Mouse (Mus musculus) hindbrain, embryonic 14.5 days (tissue): ENCODE results near the gene Ttn. TPM values are rescaled to one million over a fixed set of nuclear protein-coding genes. Genes with fewer than 3 reads are reported as not detected.

ENCODE experiments used
- ATAC-seq: fragments of 200-750 bp; cut with Nextera tagmentation; 2 replicates; pipeline ENCODE4 v1.8.0; 2017; ENCODE audit warnings: moderate number of reproducible peaks, mild to moderate bottlenecking, moderate TSS enrichment, moderate library complexity; ENCODE audit not compliant: low FRiP score
- DNase-seq: peaks from one replicate; pipeline ENCODE4 v3.0.0-alpha.2; 2015; ENCODE audit warnings: low spot score
- H3K27ac ChIP-seq: fragments of 300-500 bp; sonication (generic); 2 replicates; pipeline ENCODE4 v1.5.1; 2014; ENCODE audit warnings: mild to moderate bottlenecking, moderate library complexity
- H3K27me3 ChIP-seq: fragments of 300-500 bp; sonication (generic); 2 replicates; pipeline ENCODE4 v1.6.1; 2014; ENCODE audit warnings: mild to moderate bottlenecking, low read length, mixed read lengths; ENCODE audit not compliant: control insufficient read depth, insufficient read depth
- H3K36me3 ChIP-seq: fragments of 300-500 bp; sonication (generic); replicated peaks from 2 replicates; pipeline ENCODE4 v1.6.1; 2014; ENCODE audit not compliant: control insufficient read depth, insufficient read depth
- H3K4me1 ChIP-seq: fragments of 300-500 bp; sonication (generic); replicated peaks from 2 replicates; pipeline ENCODE4 v1.6.1; 2014; ENCODE audit warnings: antibody characterized with exemption, low read length, mixed read lengths; ENCODE audit not compliant: control insufficient read depth, insufficient read depth
- H3K4me2 ChIP-seq: fragments of 300-500 bp; sonication (generic); replicated peaks from 2 replicates; pipeline ENCODE4 v1.6.1; 2014; ENCODE audit warnings: mild to moderate bottlenecking, moderate library complexity
- H3K4me3 ChIP-seq: fragments of 300-500 bp; sonication (generic); replicated peaks from 2 replicates; pipeline ENCODE4 v1.5.1; 2014; ENCODE audit warnings: mild to moderate bottlenecking, low read length
- H3K9ac ChIP-seq: fragments of 300-500 bp; sonication (generic); 2 replicates; pipeline ENCODE4 v1.6.1; 2014
- H3K9me3 ChIP-seq: fragments of 300-500 bp; sonication (generic); 2 replicates; pipeline ENCODE4 v1.6.1; 2016; ENCODE audit warnings: low read length; ENCODE audit not compliant: control insufficient read depth
- WGBS: fragments of 180-500 bp; shearing (Covaris S2); extraction: QIAGEN DNeasy Blood & Tissue Kit; methylation state at CpG from one replicate; pipeline ENCODE4 v1.1.7; 2014; 5-methylcytosine and 5-hydroxymethylcytosine counted together
- polyA plus RNA-seq: library from polyadenylated mRNA; unstranded; fragments of >200 nt; fragmentation: Nextera tagmentation; extraction: Ambion mirVana; gene quantifications from 2 replicates; pipeline ENCODE4 v1.2.1, GENCODE M21; 2014

Gene Ttn
- polyA plus RNA-seq, 1 experiment from 2014 or later, result 0.37 TPM

- DNase-seq (no peak), ATAC-seq (no peak)
- H3K4me3 ChIP-seq, result no peak overlapping the region
- no peaks in the 10 kb centered on the region for H3K9me3 ChIP-seq
- WGBS, result 91% methylated on average over 4 of the region's 4 CpGs
- H3K4me1 ChIP-seq, result no peaks in the 10 kb centered on the region
- H3K9ac ChIP-seq, result no peak overlapping the region
- no peaks in the 10 kb centered on the region for H3K27me3 ChIP-seq
- no peaks in the 10 kb centered on the region for H3K36me3 ChIP-seq
- H3K27ac ChIP-seq, result no peak overlapping the region
- no peak overlapping the region for H3K4me2 ChIP-seq
Observed at GRCm38 (mm10) chr2:76895327-76895726, 87.0 kb downstream of the Ttn start.

GRCm38 (mm10) chr2:76888721-76889120 lies 93.6 kb downstream of the Ttn start:
- ATAC-seq (no peak), DNase-seq (no peak)
- no peak overlapping the region for H3K27ac ChIP-seq
- no peak overlapping the region for H3K4me3 ChIP-seq
- WGBS, result 89% methylated on average over 7 of the region's 7 CpGs
- H3K9me3 ChIP-seq, result no peaks in the 10 kb centered on the region
- H3K27me3 ChIP-seq, result no peaks in the 10 kb centered on the region
- no peaks in the 10 kb centered on the region for H3K4me1 ChIP-seq
- H3K9ac ChIP-seq, result no peak overlapping the region
- no peak overlapping the region for H3K4me2 ChIP-seq
- no peaks in the 10 kb centered on the region for H3K36me3 ChIP-seq

GRCm38 (mm10) chr2:76885855-76886254 lies 96.5 kb downstream of the Ttn start:
- ATAC-seq, result no peak
- no peaks in the 10 kb centered on the region for H3K36me3 ChIP-seq

GRCm38 (mm10) chr2:76881406-76881805 lies 100.9 kb downstream of the Ttn start:
- Histone ChIP-seq H3K4me2 (no peak overlapping the region), H3K27ac (no peak overlapping the region), H3K4me3 (no peak overlapping the region), H3K9me3 (no peaks in the 10 kb centered on the region), H3K36me3 (no peaks in the 10 kb centered on the region), H3K27me3 (no peaks in the 10 kb centered on the region), H3K4me1 (no peaks in the 10 kb centered on the region), H3K9ac (no peak overlapping the region)
- no peak for ATAC-seq
- no peak for DNase-seq
- 90% methylated on average over 12 of the region's 12 CpGs for WGBS

More at GRCm38 (mm10) chr2:76885855-76886254, 96.5 kb downstream of the Ttn start:
- Histone ChIP-seq H3K9ac (no peak overlapping the region), H3K4me3 (no peak overlapping the region), H3K9me3 (no peaks in the 10 kb centered on the region), H3K4me2 (no peak overlapping the region), H3K27me3 (no peaks in the 10 kb centered on the region), H3K4me1 (no peaks in the 10 kb centered on the region), H3K27ac (no peak overlapping the region)
- 90% methylated on average over 13 of the region's 13 CpGs for WGBS
- no peak for DNase-seq

GRCm38 (mm10) chr2:76875587-76875986 lies 106.8 kb downstream of the Ttn start:
- ATAC-seq, result no peak
- no peak overlapping the region for H3K9ac ChIP-seq

GRCm38 (mm10) chr2:76866928-76867327 lies 115.4 kb downstream of the Ttn start:
- Histone ChIP-seq H3K4me1 (no peaks in the 10 kb centered on the region), H3K27ac (no peak overlapping the region), H3K9me3 (no peaks in the 10 kb centered on the region), H3K27me3 (no peaks in the 10 kb centered on the region), H3K9ac (no peak overlapping the region), H3K4me2 (no peak overlapping the region), H3K36me3 (no peaks in the 10 kb centered on the region), H3K4me3 (no peak overlapping the region)
- ATAC-seq (no peak), DNase-seq (peak; percentile 81)
- 34% methylated on average over 4 of the region's 4 CpGs for WGBS

More at GRCm38 (mm10) chr2:76875587-76875986, 106.8 kb downstream of the Ttn start:
- Histone ChIP-seq H3K4me1 (no peaks in the 10 kb centered on the region), H3K27ac (no peak overlapping the region), H3K4me3 (no peak overlapping the region), H3K36me3 (no peaks in the 10 kb centered on the region), H3K9me3 (no peaks in the 10 kb centered on the region), H3K4me2 (no peak overlapping the region), H3K27me3 (no peaks in the 10 kb centered on the region)
- 94% methylated on average over 12 of the region's 12 CpGs for WGBS
- no peak for DNase-seq

- Histone ChIP-seq H3K4me1 (no peaks in the 10 kb centered on the region), H3K27me3 (no peaks in the 10 kb centered on the region), H3K36me3 (no peaks in the 10 kb centered on the region), H3K9me3 (no peaks in the 10 kb centered on the region), H3K4me2 (no peak overlapping the region), H3K9ac (no peak overlapping the region), H3K27ac (no peak overlapping the region), H3K4me3 (no peak overlapping the region)
- WGBS, result 82% methylated on average over 2 of the region's 2 CpGs
- no peak for ATAC-seq
- DNase-seq, result no peak
Observed at GRCm38 (mm10) chr2:76865497-76865896, 116.8 kb downstream of the Ttn start.

- Histone ChIP-seq H3K36me3 (no peaks in the 10 kb centered on the region), H3K27me3 (no peaks in the 10 kb centered on the region), H3K4me3 (no peak overlapping the region), H3K4me2 (no peak overlapping the region), H3K9me3 (no peaks in the 10 kb centered on the region), H3K9ac (no peak overlapping the region), H3K4me1 (no peaks in the 10 kb centered on the region), H3K27ac (no peak overlapping the region)
- DNase-seq (no peak), ATAC-seq (no peak)
Observed at GRCm38 (mm10) chr2:76861327-76861726, 121.0 kb downstream of the Ttn start.

GRCm38 (mm10) chr2:76850066-76850465 lies 132.3 kb downstream of the Ttn start:
- Histone ChIP-seq H3K36me3 (no peaks in the 10 kb centered on the region), H3K27me3 (no peaks in the 10 kb centered on the region), H3K27ac (no peak overlapping the region), H3K4me2 (no peak overlapping the region), H3K9me3 (no peaks in the 10 kb centered on the region), H3K4me1 (no peaks in the 10 kb centered on the region), H3K4me3 (no peak overlapping the region), H3K9ac (no peak overlapping the region)
- 95% methylated on average over 4 of the region's 4 CpGs for WGBS
- no peak for ATAC-seq
- DNase-seq, result no peak

GRCm38 (mm10) chr2:76843162-76843561 lies 139.2 kb downstream of the Ttn start:
- Histone ChIP-seq H3K9me3 (no peaks in the 10 kb centered on the region), H3K9ac (no peak overlapping the region), H3K4me2 (no peak overlapping the region), H3K36me3 (no peaks in the 10 kb centered on the region), H3K4me3 (no peak overlapping the region), H3K27me3 (no peaks in the 10 kb centered on the region), H3K4me1 (no peaks in the 10 kb centered on the region), H3K27ac (no peak overlapping the region)
- 85% methylated on average over 1 of the region's 1 CpGs for WGBS
- ATAC-seq (no peak), DNase-seq (no peak)
